Mouse (Mus musculus): ENCODE data around the gene Eif2s1.

Gene Eif2s1

DNA sequence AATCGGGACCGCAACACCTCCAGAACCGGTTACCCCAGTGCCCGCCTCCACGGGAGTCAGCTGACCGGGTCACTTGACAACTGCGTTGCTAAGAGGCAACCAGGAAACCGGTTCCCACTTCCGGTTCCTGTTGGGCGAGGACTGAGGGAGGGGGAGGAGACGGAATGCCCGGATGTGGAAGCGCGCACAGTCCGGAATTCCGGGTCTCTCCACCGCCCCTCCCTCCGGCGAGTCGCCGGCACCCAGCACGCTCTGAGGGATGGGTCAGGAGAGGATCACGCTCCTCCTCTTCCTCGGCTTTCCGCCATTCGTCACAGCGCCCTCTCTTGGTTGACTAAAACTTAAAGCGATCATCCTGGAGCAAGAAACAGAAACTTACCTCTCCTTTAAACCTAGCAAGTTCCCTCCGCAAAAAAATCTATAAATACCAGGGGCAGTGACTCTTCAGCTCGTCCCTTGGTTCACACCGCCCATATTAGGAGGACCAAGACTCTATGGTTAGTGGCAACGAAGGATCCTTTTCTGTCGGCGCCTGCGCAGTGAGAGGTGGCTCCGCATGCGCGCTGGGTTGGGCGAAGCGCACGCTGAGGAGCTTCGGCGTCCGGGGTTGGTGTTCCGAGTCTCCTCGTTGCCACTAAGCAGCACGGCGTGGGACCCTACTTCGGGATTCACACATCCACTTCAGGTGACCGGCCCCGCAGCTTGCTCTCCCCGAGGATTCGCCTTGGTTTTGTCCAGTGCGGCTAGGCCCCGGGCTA lies at the start of gene Eif2s1, which contains the start of gene Atp6v1d:
Gene Eif2s1 (plus strand): TSS at position 324 of the 758 bp plus-strand sequence.
Gene Atp6v1d (minus strand): TSS at position 143 of the 758 bp plus-strand sequence.
- peak; percentile 98 for DNase-seq (ENCODE audit: low spot score)

DNA sequence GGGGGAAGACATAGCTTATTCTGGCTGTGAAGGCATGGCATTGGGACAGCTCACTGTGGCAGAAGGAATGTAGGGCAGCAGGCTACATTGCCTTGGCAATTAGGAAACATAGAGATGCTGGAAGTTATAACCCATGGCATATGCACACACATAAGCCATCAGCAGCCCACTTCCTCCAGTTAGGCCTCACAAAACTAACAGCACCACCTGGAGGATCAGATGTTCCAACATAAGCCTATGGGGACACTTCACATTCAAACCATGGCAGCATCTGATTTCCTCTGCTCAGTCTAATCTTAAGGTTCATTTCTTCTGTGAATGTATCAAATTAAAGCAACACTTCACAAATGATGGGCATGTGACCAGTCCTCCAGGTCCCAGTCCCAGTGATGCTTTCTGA lies 47.2 kb upstream of the Eif2s1 start:
- DNase-seq (ENCODE audit: low spot score): no peak

DNA sequence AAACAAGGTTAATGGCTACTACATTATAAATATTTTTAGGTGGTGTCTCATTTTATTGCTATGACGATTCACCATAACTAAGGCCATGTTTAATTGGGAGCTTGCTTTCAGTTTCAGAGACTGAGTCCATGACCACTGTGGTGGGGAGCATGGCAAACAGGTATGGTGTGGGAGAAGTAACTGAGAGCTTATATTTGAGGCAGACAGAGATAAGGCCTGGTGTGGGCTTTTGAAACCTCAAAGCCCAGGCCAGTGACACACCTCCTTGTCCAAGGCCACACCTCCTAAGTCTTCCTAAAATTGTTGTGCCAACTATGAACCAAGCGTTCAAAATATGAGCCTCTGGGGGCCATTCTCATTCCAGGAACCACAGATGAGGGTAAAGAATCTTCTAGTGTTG lies 27.1 kb upstream of the Eif2s1 start:
- DNase-seq (ENCODE audit: low spot score): no peak

DNA sequence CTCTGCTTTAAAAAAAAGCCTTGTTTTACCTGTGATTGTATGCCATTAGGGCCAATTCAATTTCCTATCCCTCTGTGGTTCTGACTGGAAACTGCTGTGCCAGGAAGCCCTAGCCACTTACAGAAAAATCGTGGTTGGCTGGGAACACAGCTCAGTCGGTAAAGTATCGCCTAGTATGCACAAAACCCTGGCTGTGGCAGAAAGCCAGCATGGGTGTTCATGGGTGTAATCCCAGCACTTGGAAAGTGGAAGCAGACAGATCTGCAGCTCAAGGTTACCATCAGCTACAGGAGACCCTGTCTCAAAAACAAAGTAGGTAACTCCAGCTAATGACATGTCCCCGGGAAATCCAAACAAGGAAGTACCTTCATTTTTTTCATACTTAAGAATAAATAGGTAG lies 21.7 kb upstream of the Eif2s1 start:
- DNase-seq (ENCODE audit: low spot score): no peak

DNA sequence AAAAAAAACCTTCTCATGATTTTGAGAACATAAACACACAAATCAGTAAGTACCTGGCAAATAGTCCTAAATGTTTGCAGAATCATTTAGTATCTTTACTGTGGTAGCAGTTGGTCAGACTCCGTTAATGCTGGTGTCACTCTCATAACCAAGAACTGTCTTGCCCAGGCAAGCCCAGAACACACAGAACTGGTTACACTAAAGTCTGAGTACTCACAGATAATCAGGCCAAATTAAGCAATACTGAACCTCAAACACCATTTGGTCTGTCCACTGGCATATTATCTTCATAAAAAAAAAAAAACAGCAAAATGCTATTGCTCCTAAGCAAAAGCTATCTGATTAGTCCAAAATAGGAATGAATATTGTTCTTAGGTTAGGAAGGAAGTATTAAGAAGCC lies 19.2 kb upstream of the Eif2s1 start:
- DNase-seq (ENCODE audit: low spot score): no peak

DNA sequence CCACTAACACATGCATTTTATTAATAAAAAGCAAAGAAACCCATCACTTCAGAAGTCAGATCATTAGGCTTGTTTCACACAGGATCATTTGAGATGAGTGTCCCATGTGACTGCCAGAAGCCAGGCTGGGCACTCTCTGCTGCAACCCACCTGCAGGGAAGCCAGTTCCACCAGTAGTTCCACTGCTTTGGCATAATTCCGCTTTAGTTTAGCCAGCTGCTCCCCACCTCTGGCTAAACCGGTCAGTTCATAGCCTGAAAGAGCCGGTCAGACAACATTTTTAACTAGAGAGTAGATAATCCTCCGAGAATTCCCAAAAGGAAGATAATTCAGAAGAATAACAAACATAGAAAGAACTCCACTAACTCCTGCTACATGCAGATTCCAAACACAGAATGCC lies 13.4 kb upstream of the Eif2s1 start:
- no peak for DNase-seq (ENCODE audit: low spot score)

DNA sequence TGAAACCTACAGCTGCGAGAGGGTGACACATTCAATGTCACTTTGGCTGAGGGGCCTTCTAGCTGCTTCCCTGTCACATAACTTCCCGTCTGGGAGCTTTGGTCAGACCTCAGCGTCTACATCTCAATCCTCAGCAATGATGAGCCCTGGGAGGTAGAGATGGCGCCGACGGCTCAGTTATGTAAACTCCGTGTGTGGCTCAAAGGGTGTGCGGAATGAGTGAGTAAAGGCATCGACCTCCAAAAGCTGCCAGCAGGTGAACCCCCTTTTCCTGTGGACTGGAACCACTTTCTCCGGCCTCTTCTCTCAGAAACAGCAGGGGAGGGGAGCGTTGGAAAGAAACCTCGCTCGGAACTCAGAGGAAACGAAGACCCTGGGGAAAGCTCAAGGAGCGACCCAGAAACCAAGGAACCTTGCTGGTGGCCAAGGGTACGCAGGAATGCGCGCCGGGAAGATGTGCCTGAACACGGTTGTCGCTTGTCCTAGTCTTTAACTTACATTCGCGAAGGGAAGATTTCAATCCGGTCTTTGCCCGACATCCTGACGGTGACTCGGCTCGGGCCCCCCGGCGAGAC lies 611 bp upstream of the Eif2s1 start:
- no peak for DNase-seq (ENCODE audit: low spot score)

DNA sequence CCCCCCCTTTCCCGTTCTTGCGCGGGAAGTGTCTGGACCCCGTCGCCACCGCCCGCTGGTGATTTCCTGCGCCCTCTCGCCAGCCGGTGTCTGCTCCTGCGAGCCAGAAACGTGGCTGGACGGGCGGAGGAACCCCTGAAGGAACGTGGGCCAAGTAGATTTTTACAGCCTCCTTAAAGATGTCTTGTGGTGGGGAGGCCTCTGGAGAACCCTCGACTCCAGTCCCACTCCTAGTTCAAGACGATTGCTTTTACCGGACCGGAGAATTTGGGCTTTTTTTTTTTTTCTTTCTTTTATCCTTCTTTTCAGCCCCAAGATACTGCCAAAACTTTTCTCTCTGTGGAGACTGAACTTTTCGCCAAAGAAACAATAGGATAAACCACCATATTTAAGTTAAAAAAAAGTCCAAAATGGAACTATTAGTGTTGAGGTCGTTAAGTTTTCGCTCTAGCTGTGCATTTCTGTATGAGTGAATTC lies 673 bp downstream of the Eif2s1 start:
- DNase-seq (ENCODE audit: low spot score): no peak

DNA sequence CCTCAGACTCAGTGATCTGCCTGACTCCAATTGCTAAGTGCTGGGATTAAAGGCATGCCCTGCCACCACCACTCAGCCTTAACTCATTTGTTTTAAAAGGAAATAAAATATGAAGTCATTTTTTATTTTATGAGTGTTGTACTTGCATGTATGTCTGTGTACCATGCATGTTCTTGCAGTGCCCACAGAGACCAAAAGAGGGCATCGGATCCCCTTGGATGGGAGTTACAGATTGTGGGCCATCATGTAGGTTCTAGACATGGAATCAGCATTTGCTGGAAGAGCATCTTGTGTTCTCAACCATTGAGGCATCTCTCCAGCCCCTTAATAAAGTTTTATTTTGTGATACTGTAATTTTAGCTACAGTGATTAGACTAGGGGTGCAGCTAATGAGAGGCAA lies 3.8 kb downstream of the Eif2s1 start:
- DNase-seq (ENCODE audit: low spot score): no peak

DNA sequence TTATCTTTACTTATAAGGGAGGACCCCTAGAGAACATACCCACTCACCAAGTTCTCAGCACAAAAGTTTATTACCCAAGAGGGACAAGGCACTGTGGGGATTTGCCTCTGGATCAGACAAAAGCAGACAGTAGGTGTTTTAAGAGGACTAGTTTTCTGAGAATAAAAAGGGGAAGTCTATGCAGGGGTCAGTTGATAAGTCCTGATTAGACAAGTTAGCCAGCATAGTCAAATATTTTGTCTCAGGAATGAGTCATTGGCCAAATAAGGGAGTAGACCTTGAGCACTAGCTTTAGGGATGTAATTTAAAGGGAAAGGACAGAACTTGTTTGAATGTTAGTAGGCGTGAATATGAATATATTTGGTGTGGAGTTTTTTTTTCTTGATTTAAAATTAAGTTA lies 6.5 kb downstream of the Eif2s1 start:
- no peak for DNase-seq (ENCODE audit: low spot score)

DNA sequence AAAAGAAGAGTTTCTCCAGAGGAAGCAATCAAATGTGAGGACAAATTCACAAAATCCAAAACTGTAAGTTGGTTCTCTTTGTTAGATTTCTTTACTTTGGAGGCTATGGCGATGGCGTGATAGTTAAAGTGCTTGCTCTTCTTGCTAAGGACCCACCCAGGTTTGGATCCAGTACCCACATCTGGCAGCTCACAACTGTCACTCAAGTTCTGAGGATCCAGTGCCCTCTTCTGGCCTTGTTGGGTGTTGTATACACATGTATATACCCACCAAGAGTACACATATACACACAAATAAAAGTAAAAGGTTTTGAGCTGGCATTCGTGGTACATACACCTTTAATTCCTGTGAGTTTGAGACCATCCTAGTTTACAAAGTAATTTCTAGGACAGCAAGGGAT lies 13.0 kb downstream of the Eif2s1 start:
- no peak for DNase-seq (ENCODE audit: low spot score)

DNA sequence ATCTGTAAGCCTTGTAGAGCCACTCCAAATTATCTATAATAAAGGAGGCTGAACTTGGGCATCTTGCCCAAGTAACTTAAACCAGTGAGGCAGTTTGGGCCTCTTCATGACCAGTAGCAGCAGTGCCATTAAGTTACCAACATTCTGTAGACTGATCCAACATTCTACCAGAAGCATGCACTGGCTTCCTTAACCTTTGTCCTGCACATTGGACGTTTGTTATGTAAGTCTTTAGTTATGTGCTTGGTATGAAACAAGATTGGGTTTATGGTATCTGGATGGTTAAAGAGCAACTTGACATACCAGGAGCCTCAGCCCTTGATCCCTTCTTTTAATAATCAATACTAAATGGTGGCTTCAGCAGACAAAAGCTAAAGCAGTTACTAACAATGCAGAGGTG lies 28.4 kb downstream of the Eif2s1 start:
- no peak for DNase-seq (ENCODE audit: low spot score)

DNA sequence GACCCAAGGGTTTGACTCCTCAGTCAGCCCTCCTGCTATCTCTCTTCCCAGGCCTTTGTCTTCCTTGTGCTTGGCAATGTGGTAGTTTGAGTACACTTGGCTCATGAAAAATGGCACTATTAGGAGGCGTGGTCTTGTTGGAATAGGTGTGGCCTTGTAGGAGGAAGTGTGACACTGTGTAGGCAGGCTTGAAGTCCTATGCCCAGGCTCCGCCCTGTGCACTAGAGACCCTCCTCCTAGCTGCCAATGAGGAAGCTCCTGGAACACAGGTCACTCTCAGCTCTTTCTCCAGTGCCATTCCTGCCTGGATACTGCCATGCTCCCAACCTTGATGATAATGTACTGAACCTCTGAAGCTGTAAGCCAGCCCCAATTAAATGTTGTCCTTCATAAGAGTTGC lies 29.5 kb downstream of the Eif2s1 start:
- DNase-seq (ENCODE audit: low spot score): no peak

DNA sequence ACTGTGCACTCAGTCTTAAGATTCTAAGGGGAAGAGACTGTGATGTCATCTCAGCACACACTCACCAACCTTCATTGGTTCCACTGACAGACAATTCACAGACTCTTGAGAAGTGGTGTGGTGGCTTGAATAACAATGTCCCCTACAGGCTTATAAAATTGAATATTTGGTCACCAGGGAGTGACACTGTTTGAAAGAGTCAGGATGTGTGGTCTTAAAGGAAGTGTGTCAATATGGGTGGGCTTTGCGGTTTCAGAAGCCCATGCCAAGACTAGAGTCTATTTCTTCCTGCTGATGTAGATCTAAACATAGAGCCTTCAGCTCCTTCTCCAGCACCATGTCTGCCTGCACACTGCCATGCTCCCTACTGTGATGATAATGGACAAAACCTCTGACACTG lies 36.2 kb downstream of the Eif2s1 start:
- DNase-seq (ENCODE audit: low spot score): no peak

DNA sequence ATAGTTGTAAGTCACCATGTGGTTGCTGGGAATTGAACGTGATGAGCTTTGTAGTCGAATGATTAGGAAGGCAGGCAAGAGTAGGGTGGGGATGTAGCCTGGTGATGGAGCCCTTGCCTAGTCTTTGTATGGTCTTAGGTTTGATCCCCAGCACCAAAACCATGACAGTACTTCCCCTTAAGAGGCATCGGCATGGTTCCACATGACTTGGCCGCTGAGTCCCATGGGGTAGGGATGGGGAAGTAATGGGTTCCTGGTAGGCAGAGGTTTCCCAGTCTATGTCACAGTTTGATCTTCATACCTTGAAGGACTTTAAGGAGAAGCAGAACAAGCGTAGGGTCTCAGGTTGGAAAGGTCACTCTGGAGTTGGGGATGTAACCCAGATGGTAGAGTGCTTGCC lies 39.8 kb downstream of the Eif2s1 start:
- no peak for DNase-seq (ENCODE audit: low spot score)

DNA sequence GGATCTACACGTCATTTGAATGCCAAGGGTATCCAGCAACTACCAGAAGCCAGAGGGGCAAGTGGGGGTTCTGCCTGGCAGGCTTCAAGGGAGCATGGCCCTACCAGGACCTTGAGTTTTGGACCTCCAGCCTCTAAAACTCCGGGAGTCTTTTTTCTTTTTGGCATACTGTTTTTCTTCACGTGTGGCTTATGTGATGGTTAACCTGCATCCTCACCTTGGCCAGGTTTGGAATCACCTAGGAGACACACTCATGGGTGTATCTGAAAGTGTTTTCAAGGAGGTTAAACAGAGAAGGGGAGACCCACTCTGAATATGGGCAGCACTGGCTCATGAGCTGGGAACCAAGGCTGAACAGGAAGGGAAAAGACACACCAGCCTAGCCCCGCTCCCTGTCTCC lies 41.7 kb downstream of the Eif2s1 start:
- DNase-seq (ENCODE audit: low spot score): no peak

DNA sequence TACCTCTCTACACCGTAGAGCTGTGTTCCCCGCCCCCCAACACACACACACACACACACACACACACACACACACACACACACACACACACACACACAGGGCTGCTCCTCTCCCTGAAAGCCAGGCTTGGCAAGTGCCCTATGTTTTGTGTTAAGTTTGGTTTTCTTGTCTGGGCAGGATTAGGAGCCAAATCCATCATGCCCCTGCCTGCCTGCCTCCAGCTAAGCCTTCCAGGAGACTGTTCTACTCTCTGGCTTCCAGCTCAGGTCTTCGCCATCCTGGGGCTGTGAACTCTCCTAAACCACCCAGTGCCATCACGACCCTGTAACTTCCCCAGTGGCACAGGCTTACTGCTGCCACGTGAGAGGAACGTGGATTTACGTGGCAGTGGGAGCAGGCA lies 42.9 kb downstream of the Eif2s1 start:
- no peak for DNase-seq (ENCODE audit: low spot score)

DNA sequence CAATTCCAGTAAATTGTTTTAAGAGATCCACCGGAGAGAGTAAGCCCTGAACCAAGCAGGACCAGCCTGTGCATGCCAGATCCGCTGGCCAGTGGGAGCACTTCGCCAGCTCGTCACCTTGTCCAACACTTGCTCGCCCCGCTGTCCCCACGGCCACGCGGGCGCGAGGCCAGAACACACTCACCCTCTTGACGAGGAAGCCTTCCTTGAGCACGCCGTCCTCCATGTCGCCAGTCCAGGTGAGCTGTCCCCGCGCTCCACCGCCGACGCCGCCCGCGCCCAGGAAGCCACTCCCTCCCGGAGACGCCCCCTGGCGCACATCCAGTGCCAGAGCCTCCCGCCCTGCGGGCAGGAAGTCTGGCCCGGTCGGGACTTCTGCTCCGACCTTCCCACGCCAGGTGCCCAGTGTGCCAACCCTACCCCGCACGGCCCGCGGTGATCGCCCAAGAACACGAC lies 45.1 kb downstream of the Eif2s1 start, which contains the start of gene Plek2:
Gene Plek2 (minus strand): TSS at position 258 of the 456 bp plus-strand sequence.
- no peak for DNase-seq (ENCODE audit: low spot score)

DNA sequence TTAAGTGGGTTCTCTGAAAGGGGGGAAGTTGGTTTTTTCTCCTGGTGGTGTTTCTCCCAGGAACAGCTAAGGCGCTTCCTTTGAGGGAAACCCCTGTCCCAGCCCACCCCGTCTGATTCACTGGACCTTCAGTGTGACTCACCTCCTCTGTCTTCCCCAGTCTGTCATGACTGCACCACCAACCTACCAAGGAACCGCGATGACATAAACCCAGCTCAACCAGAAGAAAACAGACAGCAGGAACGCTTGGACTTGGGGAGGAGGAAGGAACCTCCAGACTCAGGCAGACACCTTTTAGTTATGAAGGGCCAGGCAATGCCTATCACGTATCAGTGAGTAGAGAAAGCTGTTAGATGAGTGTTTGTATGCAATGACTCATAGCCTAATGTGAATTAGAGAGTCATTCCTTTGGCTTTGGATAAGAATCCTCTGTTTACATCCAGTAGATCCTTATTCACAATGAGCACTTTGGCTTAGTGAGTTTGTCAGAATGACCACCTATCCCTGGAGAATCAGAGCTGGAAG lies 46.5 kb downstream of the Eif2s1 start:
- no peak for DNase-seq (ENCODE audit: low spot score)

DNA sequence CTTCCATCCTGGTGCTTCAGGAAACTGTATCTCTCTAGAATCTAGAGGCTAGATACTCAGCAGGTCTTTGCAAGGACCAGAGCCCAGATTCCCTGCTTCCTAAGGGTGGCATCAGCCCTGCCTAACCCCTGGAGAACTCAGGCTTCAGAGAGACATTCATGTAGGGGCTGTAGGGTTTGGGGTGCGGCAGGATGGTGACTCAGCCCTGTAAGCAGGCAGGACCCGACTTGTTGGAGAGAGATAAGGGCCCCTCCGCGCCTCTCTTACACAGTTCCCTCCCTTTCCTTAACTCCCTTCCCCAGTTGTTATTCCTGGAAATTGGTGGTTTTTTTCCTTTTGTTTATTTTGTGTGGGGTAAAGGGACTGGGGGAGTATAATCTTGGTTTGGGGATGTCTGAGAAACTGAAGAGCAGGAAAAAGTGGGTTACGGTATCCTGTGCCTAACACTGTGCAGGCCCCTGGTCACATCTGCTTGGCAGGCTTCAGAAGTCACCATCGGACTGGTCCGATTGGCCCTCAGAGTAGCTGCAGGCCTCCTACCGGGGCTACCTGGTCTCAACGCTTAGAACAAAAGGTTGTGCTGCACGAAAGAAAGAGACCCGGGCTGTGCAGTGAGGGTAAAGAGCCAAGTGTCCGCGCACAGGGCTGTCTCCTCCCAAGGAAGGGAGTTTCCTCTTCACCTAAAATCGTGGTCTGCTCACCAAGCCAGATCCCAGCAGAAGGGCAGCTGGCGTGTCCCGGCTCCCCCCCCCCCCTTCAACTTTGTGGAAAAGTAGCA lies 49.3 kb downstream of the Eif2s1 start:
- DNase-seq (ENCODE audit: low spot score): no peak

DNA sequence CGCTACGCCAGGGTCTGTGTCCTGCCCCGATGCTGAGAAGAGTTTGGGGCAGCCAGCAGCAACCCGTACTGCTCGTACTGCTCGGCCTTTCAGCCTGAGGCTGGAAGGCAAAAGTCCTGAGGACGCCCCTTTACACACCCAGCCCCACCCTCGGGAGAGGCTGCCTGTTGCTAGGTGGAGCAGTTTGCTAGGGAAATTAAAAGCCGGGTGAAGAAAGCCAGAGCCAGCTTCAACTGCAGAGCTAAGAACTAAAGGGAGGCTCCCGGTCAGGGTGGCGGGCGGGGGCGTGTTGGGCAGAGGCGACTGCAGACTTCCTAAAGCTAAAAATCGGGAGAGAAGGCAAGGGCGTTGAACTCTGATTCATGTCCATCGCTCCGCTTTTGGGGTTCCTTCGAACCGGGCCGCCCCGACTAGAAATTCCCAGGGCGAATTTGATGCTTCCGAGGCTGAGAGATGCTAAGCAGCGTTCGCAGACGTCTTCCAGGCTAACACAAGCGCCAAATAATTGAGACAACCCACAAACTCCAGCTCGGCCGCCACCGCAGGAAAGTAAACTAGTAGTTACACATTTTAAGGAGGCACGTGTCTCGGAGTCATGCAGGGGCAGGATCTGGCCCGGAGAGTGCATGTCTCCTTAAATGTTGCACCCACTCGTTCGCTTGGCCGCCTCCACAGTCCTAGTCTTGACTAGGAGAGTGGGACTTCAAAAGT lies 50.2 kb downstream of the Eif2s1 start:
- no peak for DNase-seq (ENCODE audit: low spot score)

DNA sequence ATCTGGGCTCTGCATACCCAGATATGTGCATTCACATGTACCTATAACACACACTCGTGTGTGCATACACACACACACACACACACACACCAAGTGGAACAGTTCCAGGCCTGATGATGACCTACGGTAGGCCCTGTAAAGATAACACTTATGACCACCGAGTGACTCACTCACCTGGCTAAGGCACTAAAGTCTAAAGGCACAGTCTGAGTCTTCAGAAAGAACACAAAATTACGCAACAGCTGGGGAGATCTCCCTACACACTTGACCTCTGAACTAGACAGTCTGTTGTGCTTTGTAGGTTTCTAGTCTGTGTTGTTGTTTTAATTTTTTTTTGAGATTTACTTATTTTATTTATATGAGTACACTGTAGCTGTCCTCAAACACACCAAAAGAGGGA lies 52.8 kb downstream of the Eif2s1 start:
- no peak for DNase-seq (ENCODE audit: low spot score)

Measured in layer of hippocampus, adult 11-12 months (tissue).